Mouse (Mus musculus) lung, adult 18-20 months (tissue): ENCODE data around the gene Eml1.

Experiments
- DNase-seq, 2 experiments: peaks; one replicate each; pipeline ENCODE4 v3.0.0; 2022; ENCODE audit warnings: mixed read lengths in 2 of 2

Gene Eml1

DNA sequence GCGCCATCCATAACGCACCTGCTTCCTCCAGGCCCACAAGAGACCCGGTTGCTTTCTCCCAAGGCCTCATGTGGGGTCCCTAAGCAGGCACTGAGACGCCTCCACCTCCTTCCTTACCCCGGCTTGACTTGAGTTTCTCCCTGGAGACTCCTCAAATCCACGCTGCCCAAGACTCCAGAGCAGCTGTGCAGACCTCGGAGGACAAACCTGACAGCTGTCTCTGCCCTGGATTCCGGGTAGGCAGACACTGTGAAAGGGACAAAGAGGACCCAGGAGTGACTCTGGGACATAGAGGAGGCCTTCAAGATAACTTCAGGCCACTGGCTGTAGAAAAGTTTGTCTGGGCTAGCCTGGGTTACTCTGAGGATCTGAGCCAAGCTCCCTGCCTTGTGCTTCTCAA, 3.9 kb downstream of the Eml1 start:
- no peak for DNase-seq

DNA sequence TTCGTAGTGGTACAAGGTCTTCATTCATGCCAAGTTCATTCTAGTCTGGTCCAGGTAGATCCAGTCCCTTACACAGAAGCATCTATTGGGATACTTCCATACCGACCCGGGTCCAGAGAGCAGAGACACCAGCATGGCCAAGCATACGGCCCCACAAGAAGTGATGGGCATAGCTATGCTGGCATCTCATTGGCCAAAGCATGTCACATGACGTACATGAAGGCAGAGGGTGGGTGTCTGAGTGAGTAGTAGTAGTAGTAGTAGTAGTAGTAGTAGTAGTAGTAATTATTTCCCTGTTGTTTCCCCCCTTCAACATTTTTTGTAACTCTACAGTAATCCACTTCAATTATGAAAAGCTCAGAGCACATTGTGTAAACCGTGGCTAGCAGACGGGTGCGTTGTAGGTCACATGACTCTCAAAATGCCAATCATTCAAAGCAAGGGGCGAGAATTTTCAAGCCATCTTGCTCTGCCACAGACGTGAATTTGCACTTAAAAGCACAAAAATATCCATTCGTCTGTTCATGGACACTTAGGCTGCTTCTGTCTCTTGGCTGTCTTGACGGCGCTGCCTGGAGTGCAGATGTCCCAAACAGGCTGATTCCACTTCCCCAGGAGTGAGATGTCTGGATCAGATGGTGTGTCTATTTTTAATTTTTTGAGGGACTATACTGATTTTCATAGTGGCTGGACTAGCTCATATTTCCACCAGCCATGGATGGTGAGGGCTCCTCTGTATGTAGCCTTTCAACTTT, 7.8 kb downstream of the Eml1 start:
- DNase-seq, result no peak

DNA sequence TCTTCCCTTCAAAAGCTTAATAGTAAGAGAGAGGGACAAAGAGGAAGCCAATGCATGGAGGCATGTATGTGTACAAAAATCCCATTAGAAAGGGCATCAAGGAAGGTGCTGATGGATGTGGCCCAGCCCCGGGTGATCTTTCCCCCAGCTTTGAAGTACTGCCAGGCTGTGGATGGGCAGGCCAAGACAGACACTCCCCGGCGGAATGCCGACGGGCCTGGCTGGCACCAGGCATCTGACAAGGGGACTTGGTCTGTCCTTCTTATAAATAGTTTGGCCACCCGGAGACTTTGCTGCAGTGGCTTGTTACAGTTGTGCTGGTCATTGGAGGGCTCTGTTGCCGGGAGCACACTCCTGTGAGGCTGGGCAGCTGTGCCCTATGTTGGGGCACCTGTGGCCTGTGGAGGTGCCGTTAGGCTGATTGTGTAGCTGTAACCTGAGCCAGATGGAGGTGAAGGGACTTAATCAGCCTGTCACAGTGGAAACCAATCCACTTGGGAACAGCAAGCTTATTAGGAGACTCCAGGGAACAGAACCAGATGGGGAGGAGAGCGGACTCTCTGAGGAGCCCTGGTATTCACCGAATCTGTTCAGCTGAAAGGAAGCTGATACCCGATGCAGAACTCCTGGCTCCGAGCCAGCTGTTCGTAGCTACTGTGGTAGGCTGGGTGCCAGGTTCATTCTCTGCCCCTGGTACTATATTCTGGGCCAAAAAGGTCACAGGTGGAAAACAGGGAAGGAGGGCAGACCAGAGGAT, 15.9 kb downstream of the Eml1 start:
- DNase-seq, result peak in 1 of 2 experiments; percentile 35

DNA sequence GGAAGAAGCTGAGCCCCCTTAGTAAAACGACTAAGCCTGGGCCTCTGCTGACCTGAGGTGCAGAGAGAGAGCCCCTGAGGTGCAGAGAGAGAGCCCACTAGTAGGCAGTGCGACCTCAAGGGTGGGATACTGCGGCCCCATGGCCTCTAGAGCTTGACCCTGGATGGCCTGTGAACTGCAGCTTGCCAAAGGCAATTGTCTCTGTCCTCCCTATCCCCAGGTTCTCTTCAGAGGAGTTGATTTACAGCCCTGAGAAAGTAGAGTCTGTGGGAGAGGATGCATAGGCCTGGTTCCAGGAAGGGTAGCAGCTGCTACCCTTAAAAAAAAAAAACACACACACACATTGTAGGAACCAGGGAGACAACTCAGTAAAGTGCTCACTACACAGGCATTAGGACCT, 19.0 kb downstream of the Eml1 start:
- no peak for DNase-seq

GRCm38 (mm10) chr12:108392254-108393044, 21.7 kb downstream of the Eml1 start:
- no peak for DNase-seq

- no peak for DNase-seq
Observed at GRCm38 (mm10) chr12:108393082-108393481, 22.3 kb downstream of the Eml1 start.

DNA sequence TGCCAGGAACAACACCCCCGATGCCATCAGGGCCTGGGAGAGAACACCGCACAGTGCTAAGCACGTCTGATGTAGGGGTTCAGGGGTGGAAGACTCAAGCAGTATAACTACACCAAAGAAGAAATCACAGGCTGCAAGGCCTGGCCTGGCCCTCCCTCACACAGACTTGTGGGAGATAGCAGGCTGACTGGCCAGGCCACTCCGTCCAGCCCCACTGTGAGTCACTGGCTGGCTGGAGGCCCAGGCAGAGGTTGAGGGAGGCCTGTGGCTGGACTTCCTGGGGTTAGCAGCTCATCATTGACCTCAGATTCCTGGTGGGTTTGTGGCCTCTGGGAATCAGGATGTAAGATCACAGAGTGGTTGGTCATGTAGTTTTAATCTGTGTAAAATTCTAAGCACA, 22.9 kb downstream of the Eml1 start:
- DNase-seq, result peak; percentile 83 to 90

GRCm38 (mm10) chr12:108394534-108395284, 24.0 kb downstream of the Eml1 start:
- DNase-seq, result no peak

DNA sequence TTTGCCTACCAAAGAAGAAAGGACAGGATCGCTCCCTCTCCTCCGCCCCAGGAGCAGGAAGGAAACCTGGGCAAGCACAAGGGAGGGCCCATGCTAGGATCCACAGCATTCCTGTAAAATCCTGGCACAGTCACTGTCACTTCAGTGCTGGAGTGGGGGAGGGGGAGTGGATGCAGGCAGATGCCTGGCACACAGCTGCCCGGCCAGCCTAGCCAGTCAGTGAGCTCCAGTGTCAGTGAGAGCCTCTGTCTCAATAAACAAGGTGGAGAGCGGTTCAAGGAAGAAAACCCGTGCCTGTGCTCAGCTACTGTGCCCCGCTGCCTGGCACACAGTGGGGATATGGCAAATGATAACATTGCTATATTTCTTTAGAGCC, 24.5 kb downstream of the Eml1 start:
- DNase-seq, result no peak

DNA sequence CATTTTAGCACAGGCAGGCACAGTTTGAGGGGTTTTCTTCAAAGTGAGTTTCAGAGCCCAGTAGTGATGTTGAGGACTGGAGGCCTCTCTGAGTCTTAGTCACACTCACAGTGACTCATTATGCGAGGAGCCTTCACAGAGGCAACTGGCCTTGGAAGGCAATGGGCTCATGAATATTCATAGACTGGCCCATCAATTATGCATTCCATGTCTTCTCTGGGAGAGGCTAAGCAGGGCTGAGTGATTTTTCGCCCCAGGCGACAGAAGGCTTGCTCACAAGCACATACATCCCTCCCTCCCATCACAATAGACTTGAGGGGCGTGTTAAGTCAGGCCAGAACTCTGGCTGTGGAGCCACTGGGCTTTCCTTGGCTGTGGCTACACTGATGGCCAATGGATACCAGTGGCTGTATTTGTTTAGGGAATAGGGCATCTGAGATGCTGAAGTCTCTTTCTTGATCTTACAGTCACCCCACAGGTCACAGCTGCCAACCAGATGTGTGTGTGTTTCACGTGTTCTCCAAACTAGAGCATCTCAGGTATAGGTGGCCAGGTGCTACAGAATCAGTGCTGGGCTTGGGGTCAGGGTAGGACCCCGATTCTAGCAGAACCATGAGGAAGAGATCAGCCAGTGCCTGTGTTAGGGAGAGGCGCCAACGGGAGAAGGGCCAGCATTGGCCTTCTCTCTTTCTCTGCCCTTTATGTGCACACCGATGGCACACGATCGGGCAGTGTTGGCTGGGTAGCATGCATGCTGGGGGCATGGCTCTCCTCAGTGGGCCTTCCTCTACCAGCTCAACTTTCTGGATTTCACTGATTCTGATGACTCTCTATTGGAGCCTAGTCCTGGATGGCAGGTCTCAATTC, 25.6 kb downstream of the Eml1 start:
- DNase-seq, result no peak

DNA sequence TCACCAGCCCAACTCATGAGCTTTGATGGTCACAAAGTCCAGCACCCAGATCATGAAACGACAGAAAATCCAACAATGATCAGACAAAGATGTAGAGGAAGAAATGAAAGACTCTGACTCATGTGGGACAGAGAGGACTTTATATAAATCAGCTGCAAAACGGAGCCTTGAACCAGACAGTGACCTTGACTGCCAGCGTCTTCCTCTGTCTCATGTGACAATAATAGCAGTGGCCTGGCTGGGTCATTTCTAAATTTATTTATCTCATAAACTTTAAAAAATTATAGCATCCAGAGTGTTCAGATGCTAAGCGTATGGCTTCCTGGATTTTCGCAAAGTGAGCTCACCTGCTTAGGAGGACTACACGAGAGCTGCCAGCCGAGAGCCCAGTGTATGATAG, 27.9 kb downstream of the Eml1 start:
- no peak for DNase-seq

DNA sequence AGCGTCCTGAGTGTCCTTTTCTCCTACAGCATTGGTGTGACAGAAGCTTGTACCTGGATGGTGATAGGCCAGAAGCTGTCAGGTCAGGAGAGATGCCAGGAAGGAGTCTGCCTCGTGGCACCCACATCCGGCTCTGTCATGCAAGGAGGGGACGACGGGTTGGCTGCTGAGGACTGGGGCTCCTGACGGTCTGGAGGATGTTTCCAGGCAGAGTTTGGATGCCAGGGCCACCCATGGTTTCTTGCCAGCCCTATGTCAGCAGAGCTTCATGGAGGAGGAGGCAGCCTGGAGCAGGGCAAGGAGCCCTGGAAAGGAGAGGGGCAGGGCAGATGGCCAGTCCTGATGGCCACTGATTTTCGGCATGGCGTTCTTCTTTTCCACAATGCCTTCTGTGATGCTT, 28.4 kb downstream of the Eml1 start:
- DNase-seq, result no peak

DNA sequence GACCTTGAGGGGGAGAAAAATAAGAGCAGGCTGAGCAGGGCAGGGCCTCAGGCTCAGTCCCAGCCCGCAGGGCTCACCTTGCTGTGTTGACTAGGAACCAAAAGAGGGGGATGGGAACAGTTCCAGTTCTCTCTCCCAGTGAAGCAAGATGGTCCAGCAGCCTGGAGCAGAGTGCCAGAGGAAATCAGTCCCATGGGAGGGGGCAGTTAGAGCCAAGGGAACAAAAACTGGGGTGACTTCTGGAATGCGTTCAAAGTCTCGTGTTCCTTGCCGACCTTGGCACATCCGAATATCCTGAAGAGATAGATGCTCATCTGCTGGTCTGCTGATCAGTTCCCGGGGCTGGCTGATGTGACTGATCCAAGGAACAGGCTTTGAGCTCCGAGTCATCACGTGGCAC, 30.2 kb downstream of the Eml1 start:
- DNase-seq, result no peak

DNA sequence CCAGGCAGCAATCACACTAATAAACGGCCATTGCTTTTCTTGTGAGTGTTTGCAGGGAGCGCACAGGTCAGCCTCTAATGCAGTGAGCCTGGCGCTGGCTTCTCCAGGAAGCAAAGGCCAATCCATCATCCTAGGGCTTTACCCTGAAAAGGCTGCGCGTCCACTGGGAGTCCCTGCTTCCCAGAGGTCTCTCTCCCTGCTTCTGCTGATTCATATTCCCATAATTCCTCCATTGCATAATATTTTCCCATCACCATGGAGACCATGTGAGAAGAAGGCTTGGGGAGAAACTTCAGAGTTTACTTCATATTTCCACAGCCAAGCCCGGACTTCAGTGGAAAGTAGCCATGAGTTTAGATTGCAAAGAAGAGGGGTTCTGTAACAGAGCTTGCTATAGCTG, 33.2 kb downstream of the Eml1 start:
- DNase-seq, result peak; percentile 52 to 55

GRCm38 (mm10) chr12:108409100-108409499, 38.3 kb downstream of the Eml1 start:
- no peak for DNase-seq

DNA sequence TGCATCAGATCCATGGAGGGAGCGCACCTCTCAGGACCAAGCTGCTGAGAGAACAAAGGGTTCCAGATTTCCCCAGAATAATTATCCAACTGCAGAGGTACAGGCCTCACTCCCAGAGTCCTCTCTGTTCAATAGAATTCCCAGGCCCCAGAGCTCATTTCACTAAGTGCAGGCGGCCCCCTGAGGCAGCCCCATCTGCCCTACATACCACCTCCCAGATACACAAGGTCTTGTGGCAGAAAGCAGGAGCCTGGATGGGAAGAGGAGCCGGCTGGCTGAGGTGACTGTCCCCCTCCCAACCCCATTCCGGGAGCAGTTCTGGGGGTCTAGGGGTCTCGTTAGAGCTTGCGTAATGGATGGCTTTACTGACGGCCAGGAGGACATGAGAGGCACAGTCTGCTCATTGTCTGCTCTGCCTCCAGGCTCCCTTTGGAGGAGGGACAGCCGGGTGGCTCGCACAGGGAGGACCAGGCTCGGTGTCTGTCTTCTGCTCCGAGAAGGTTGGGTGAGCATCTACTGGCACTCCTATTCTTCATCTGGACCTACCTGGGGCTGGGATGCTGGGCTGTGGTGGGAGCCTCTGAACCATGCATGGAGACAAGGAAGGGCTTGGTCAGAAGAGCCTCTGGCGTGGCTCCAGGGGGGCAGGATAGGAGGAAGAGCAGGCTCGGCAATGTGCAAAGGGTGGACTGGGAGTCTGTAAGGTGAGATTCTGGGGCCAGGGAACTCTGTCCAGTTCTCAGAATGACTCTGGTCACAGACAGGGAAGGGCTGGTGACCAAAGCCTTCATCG, 39.9 kb downstream of the Eml1 start:
- DNase-seq, result no peak

DNA sequence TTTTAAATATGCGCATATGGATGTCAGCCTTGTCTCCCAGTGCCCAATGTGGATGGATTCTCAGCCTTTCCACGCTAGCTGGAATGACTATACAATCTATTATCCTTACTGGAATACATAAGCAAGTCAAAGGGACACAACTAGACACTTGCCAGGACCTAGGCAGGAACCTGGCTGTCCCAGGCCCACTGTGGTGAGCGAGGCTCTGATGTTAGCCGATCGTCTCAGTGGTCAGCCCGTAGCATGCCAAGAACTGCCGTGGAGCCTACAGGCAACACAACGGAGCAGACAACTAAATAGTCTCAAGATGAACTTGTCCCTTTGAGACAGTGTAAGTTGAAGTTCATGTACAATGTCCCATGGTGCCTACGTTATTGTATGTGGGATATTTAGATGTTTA, 44.2 kb downstream of the Eml1 start:
- no peak for DNase-seq

DNA sequence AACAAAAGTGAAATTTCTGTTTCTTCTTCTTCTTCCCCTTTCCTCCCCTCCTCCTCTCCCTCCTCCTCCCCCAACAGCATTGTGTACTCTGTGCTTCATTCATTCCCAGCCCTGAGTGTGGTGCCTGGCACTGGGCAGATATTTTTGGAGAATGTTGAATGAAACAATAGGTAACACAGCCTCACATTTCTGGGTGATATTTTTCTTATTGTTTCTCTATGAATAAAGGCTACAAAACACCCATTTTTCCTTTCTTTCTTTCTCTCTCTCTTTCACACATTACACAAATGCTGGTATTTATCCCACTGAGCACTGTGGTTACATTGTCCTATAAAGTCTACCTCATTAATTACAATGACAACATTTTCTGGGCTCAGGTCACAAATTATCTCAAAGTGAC, 48.8 kb downstream of the Eml1 start:
- DNase-seq, result no peak

GRCm38 (mm10) chr12:108421477-108421876, 50.7 kb downstream of the Eml1 start:
- DNase-seq, result no peak

DNA sequence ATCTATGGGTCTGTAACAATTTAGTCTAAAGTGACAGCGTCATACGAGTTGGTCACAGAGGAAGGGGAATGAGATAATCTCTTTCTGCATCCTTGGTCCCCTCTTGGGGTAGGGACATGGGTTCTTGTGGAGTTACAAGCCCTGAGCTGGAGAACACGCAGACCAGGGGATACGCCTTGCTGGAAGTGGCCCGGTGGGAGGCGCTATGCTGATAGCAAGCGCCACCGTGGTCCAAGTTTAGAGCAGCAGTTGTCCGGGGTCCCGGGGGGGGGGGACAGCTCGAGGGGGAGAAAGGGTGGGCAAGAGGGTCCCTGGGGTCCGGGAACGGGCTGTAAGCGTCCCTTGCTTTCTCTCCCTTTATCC, 51.7 kb downstream of the Eml1 start:
- DNase-seq, result peak; percentile 34 to 49
